ENCODE assay signal across 22 mouse cellular contexts in genomic region chr10:68177697-68178485, GRCm38 (mm10).
DNase-seq lines count a peak whose midpoint lies in the region; ATAC-seq and TF ChIP-seq lines count a peak whose summit lies in the region.
"Had no signal": no experiment of that assay in that cellular context is flagged by ENCODE, and none has a peak within 500 bp of the region (broad histone marks: within the 10 kb centered on the region; RNA-seq: fewer than 3 reads in every experiment).

No protein-coding gene starts in this region.

- H3K27me3 ChIP-seq in lung, postnatal 0 days (replicated peaks; ENCODE audit: insufficient read depth, low read length): no peaks in the 10 kb centered on the region
- H3K27me3 ChIP-seq: embryonic facial prominence, embryonic 13.5 days; embryonic facial prominence, embryonic 15.5 days; forebrain, embryonic 12.5 days had no signal

- H3K9me3 ChIP-seq in lung, postnatal 0 days (ENCODE audit: low read length): no peaks in the 10 kb centered on the region
- H3K9me3 ChIP-seq: embryonic facial prominence, embryonic 13.5 days; embryonic facial prominence, embryonic 15.5 days; forebrain, embryonic 10.5 days; forebrain, embryonic 12.5 days had no signal

- whole genome bisulfite sequencing in lung, postnatal 0 days: 79% methylated on average over 10 of the region's 10 CpGs

- no peak overlapping the region for H3K9ac ChIP-seq in lung, postnatal 0 days (replicated peaks; ENCODE audit: low read depth)
- H3K9ac ChIP-seq: embryonic facial prominence, embryonic 13.5 days; embryonic facial prominence, embryonic 15.5 days; forebrain, embryonic 12.5 days had no signal

- peak; percentile 28 for DNase-seq in embryo, embryonic 10 days (ENCODE audit: low spot score)
- no peak for DNase-seq in embryo, embryonic 11 days
- peak; percentile 45 for DNase-seq in lung, postnatal 0 days (ENCODE audit: low spot score)
- no peak for DNase-seq in lung, postnatal 4 days
- peak; percentile 76 for DNase-seq in 3T3-L1 (ENCODE audit: low read depth, low spot score)
- DNase-seq in cerebellum, postnatal 14 days: no peak
- DNase-seq: adrenal gland, adult 8-10 months; adrenal gland, postnatal 14 days; adrenal gland, postnatal 36 days; cerebellum, adult 11 months; cerebellum, adult 18-20 months; cerebellum, adult 9-10 months; cerebellum, postnatal 10 days; cerebellum, postnatal 36 days had no signal

- H3K36me3 ChIP-seq in lung, postnatal 0 days (ENCODE audit: insufficient read depth, low read length): no peaks in the 10 kb centered on the region
- H3K36me3 ChIP-seq: forebrain, embryonic 10.5 days; forebrain, embryonic 12.5 days had no signal

- no peaks in the 10 kb centered on the region; the same call in 1 of the 2 replicates for H3K4me1 ChIP-seq in lung, postnatal 0 days (ENCODE audit: insufficient read depth, low read depth, low read length)
- H3K4me1 ChIP-seq in brown adipose tissue, adult 24 weeks (ENCODE audit: control insufficient read depth, insufficient read depth, insufficient read length, low read length): peaks cover 22% of the 10 kb centered on the region
- H3K4me1 ChIP-seq: forebrain, embryonic 12.5 days had no signal

- peak; percentile 59 for ATAC-seq in lung, postnatal 0 days
- ATAC-seq: forebrain, embryonic 14.5 days; forebrain, embryonic 16.5 days had no signal

- TF ChIP-seq CTCF in lung, postnatal 0 days (IDR thresholded peaks at IDR 0.05): no peak

- no peak for TF ChIP-seq EP300 in lung, postnatal 0 days (IDR thresholded peaks at IDR 0.05)

- H3K27ac ChIP-seq in lung, postnatal 0 days (ENCODE audit: low read length): no peak overlapping the region
- H3K27ac ChIP-seq in brown adipose tissue, adult 24 weeks (replicated peaks; ENCODE audit: low read depth, low read length): peak overlapping the region; percentile 58
- H3K27ac ChIP-seq: embryonic facial prominence, embryonic 13.5 days; embryonic facial prominence, embryonic 15.5 days; forebrain, embryonic 10.5 days; forebrain, embryonic 12.5 days had no signal

- H3K4me3 ChIP-seq in lung, postnatal 0 days (ENCODE audit: low read depth, low read length): no peak overlapping the region
- H3K4me3 ChIP-seq in brown adipose tissue, adult 24 weeks (ENCODE audit: insufficient read depth, low read depth, low read length): no peak overlapping the region
- H3K4me3 ChIP-seq: embryonic facial prominence, embryonic 13.5 days; embryonic facial prominence, embryonic 15.5 days; erythroblast, embryonic 14.5 days; forebrain, embryonic 10.5 days; forebrain, embryonic 12.5 days had no signal

- H3K4me2 ChIP-seq in lung, postnatal 0 days (replicated peaks; ENCODE audit: low read depth, low read length): no peak overlapping the region
- H3K4me2 ChIP-seq: embryonic facial prominence, embryonic 13.5 days; embryonic facial prominence, embryonic 15.5 days; forebrain, embryonic 12.5 days had no signal

Comparison
In these comparisons a context has a peak if more than half of its experiments do, and no peak if none do; other contexts are left out.
1. DNase-seq: peak in embryo, embryonic 10 days (single experiment), lung, postnatal 0 days (single experiment) and 3T3-L1 (single experiment); none in embryo, embryonic 11 days (single experiment), lung, postnatal 4 days (0 of 2) and cerebellum, postnatal 14 days (0 of 2).